Mouse (Mus musculus): ENCODE measurements around the gene Psenen.

- TF ChIP-seq CTCF (IDR thresholded peaks at IDR 0.05; ENCODE audit: low read depth, low read length), result no peak
- no peak for TF ChIP-seq POLR2A (IDR thresholded peaks at IDR 0.05; ENCODE audit: borderline replicate concordance, low read depth, low read length)
These were observed 9.5 kb upstream of the Psenen start for GRCm38 (mm10) chr7:30572969-30573368.
